ENCODE assay signal across 17 mouse cellular contexts in genomic region chr15:42333642-42334041, GRCm38 (mm10).
"Had no signal": no experiment of that assay in that cellular context is flagged by ENCODE, and none has a peak within 500 bp of the region (broad histone marks: within the 10 kb centered on the region; RNA-seq: fewer than 3 reads in every experiment).

No protein-coding gene starts in this region.

- ATAC-seq: liver, embryonic 12.5 days; liver, postnatal 0 days; lung, postnatal 0 days; midbrain, embryonic 13.5 days; midbrain, embryonic 15.5 days; midbrain, embryonic 16.5 days had no signal

- DNase-seq: left cerebral cortex, postnatal 4 days; liver; liver, embryonic 13.5 days; liver, postnatal 0 days; lung, adult 18-20 months; lung, adult 2 months; lung, embryonic 14.5 days; lung, postnatal 10 days; lung, postnatal 14 days; lung, postnatal 36 days; lung, postnatal 4 days; midbrain, embryonic 14.5 days had no signal
